Mouse (Mus musculus): Measurements from ENCODE around the gene Hsph1. TPM values are rescaled to one million over a fixed set of nuclear protein-coding genes. Genes with fewer than 3 reads are reported as not detected.

Gene Hsph1
- polyA plus RNA-seq, 1 experiment from 2014 or later: 137 TPM

GRCm38 (mm10) chr5:149658022-149658421, 21.8 kb upstream of the Hsph1 start:
- H3K4me1 ChIP-seq: peaks cover 11% of the 10 kb centered on the region
- H3K36me3 ChIP-seq: no peaks in the 10 kb centered on the region
- peaks cover 5% of the 10 kb centered on the region; the same call in 1 of the 2 replicates for H3K9me3 ChIP-seq (replicated peaks)
- WGBS: 59% methylated on average over 3 of the region's 3 CpGs
- H3K27ac ChIP-seq (replicated peaks): no peak overlapping the region
- no peak for DNase-seq (ENCODE audit: low spot score)
- H3K4me3 ChIP-seq: no peak overlapping the region
- H3K27me3 ChIP-seq (ENCODE audit: low read depth, poor library complexity, severe bottlenecking): no peaks in the 10 kb centered on the region

GRCm38 (mm10) chr5:149655636-149656035, 19.5 kb upstream of the Hsph1 start:
- 90% methylated on average over 9 of the region's 9 CpGs for WGBS
- H3K36me3 ChIP-seq: no peaks in the 10 kb centered on the region

GRCm38 (mm10) chr5:149650179-149650553, 14.0 kb upstream of the Hsph1 start:
- 78% methylated on average over 4 of the region's 4 CpGs for WGBS
- Histone ChIP-seq H3K4me1 (peaks cover 7% of the 10 kb centered on the region; the same call in 1 of the 2 replicates), H3K27ac (replicated peaks) (peak overlapping the region; percentile 14; the same call in 1 of the 2 replicates), H3K27me3 (ENCODE audit: low read depth, poor library complexity, severe bottlenecking) (no peaks in the 10 kb centered on the region), H3K4me3 (no peak overlapping the region), H3K36me3 (no peaks in the 10 kb centered on the region), H3K9me3 (replicated peaks) (no peaks in the 10 kb centered on the region)
- no peak for DNase-seq (ENCODE audit: low spot score)

More at GRCm38 (mm10) chr5:149655636-149656035, 19.5 kb upstream of the Hsph1 start:
- peaks cover 11% of the 10 kb centered on the region for H3K4me1 ChIP-seq
- no peak overlapping the region for H3K4me3 ChIP-seq
- no peaks in the 10 kb centered on the region for H3K27me3 ChIP-seq (ENCODE audit: low read depth, poor library complexity, severe bottlenecking)
- no peak for DNase-seq (ENCODE audit: low spot score)
- H3K27ac ChIP-seq (replicated peaks): no peak overlapping the region
- no peaks in the 10 kb centered on the region for H3K9me3 ChIP-seq (replicated peaks)

- no peaks in the 10 kb centered on the region for H3K27me3 ChIP-seq (ENCODE audit: low read depth, poor library complexity, severe bottlenecking)
- H3K4me1 ChIP-seq: peaks cover 7% of the 10 kb centered on the region; the same call in 1 of the 2 replicates
- H3K4me3 ChIP-seq: no peak overlapping the region
- H3K27ac ChIP-seq (replicated peaks): peak overlapping the region; percentile 14; the same call in 1 of the 2 replicates
- no peaks in the 10 kb centered on the region for H3K9me3 ChIP-seq (replicated peaks)
- 91% methylated on average over 14 of the region's 14 CpGs for WGBS
- no peak for DNase-seq (ENCODE audit: low spot score)
- H3K36me3 ChIP-seq: no peaks in the 10 kb centered on the region
Measured at GRCm38 (mm10) chr5:149649499-149650178, 13.5 kb upstream of the Hsph1 start.

GRCm38 (mm10) chr5:149648895-149649406, 12.8 kb upstream of the Hsph1 start:
- Histone ChIP-seq H3K4me1 (peaks cover 7% of the 10 kb centered on the region; the same call in 1 of the 2 replicates), H3K27ac (replicated peaks) (no peak overlapping the region; the same call in 1 of the 2 replicates)
- 73% methylated on average over 6 of the region's 6 CpGs for WGBS

GRCm38 (mm10) chr5:149648196-149648595, 12.0 kb upstream of the Hsph1 start:
- H3K27me3 ChIP-seq (ENCODE audit: low read depth, poor library complexity, severe bottlenecking): no peaks in the 10 kb centered on the region
- H3K36me3 ChIP-seq: no peaks in the 10 kb centered on the region
- H3K27ac ChIP-seq (replicated peaks): peak overlapping the region; percentile 38; the same call in 1 of the 2 replicates
- H3K9me3 ChIP-seq (replicated peaks): no peaks in the 10 kb centered on the region
- WGBS: 77% methylated on average over 4 of the region's 4 CpGs
- H3K4me3 ChIP-seq: no peak overlapping the region
- H3K4me1 ChIP-seq: peaks cover 7% of the 10 kb centered on the region; the same call in 1 of the 2 replicates
- no peak for DNase-seq (ENCODE audit: low spot score)

More at GRCm38 (mm10) chr5:149648895-149649406, 12.8 kb upstream of the Hsph1 start:
- DNase-seq (ENCODE audit: low spot score): no peak
- no peaks in the 10 kb centered on the region for H3K9me3 ChIP-seq (replicated peaks)
- H3K4me3 ChIP-seq: no peak overlapping the region
- H3K27me3 ChIP-seq (ENCODE audit: low read depth, poor library complexity, severe bottlenecking): no peaks in the 10 kb centered on the region
- H3K36me3 ChIP-seq: no peaks in the 10 kb centered on the region

- H3K4me3 ChIP-seq: no peak overlapping the region
- no peaks in the 10 kb centered on the region for H3K36me3 ChIP-seq
- DNase-seq (ENCODE audit: low spot score): no peak
- H3K9me3 ChIP-seq (replicated peaks): no peaks in the 10 kb centered on the region
- peak overlapping the region; percentile 38; the same call in 1 of the 2 replicates for H3K27ac ChIP-seq (replicated peaks)
- H3K27me3 ChIP-seq (ENCODE audit: low read depth, poor library complexity, severe bottlenecking): no peaks in the 10 kb centered on the region
- 76% methylated on average over 8 of the region's 8 CpGs for WGBS
- H3K4me1 ChIP-seq: peaks cover 7% of the 10 kb centered on the region; the same call in 1 of the 2 replicates
Measured at GRCm38 (mm10) chr5:149647367-149648115, 11.4 kb upstream of the Hsph1 start.

- Histone ChIP-seq H3K4me1 (peaks cover 3% of the 10 kb centered on the region; the same call in 1 of the 2 replicates), H3K36me3 (no peaks in the 10 kb centered on the region), H3K4me3 (no peak overlapping the region), H3K9me3 (replicated peaks) (no peaks in the 10 kb centered on the region), H3K27me3 (ENCODE audit: low read depth, poor library complexity, severe bottlenecking) (no peaks in the 10 kb centered on the region), H3K27ac (replicated peaks) (no peak overlapping the region)
- DNase-seq (ENCODE audit: low spot score): no peak
- WGBS: 88% methylated on average over 11 of the region's 11 CpGs
Measured at GRCm38 (mm10) chr5:149642783-149643509, 6.8 kb upstream of the Hsph1 start.

- Histone ChIP-seq H3K27me3 (ENCODE audit: low read depth, poor library complexity, severe bottlenecking) (no peaks in the 10 kb centered on the region), H3K27ac (replicated peaks) (no peak overlapping the region), H3K4me1 (peaks cover 1% of the 10 kb centered on the region), H3K36me3 (no peaks in the 10 kb centered on the region), H3K9me3 (replicated peaks) (no peaks in the 10 kb centered on the region), H3K4me3 (no peak overlapping the region)
- no peak for DNase-seq (ENCODE audit: low spot score)
- 65% methylated on average over 6 of the region's 6 CpGs for WGBS
Measured at GRCm38 (mm10) chr5:149642366-149642765, 6.2 kb upstream of the Hsph1 start.

- H3K4me3 ChIP-seq: no peak overlapping the region
- H3K9me3 ChIP-seq (replicated peaks): no peaks in the 10 kb centered on the region
- WGBS: 91% methylated on average over 8 of the region's 8 CpGs
- H3K27me3 ChIP-seq (ENCODE audit: low read depth, poor library complexity, severe bottlenecking): no peaks in the 10 kb centered on the region
- peaks cover 5% of the 10 kb centered on the region for H3K4me1 ChIP-seq
- H3K36me3 ChIP-seq: no peaks in the 10 kb centered on the region
- DNase-seq (ENCODE audit: low spot score): no peak
- H3K27ac ChIP-seq (replicated peaks): no peak overlapping the region
Measured at GRCm38 (mm10) chr5:149641277-149641892, 5.2 kb upstream of the Hsph1 start.

GRCm38 (mm10) chr5:149637306-149637705, 1.1 kb upstream of the Hsph1 start:
- WGBS: 74% methylated on average over 8 of the region's 8 CpGs
- Histone ChIP-seq H3K4me3 (peak overlapping the region; percentile 85), H3K27me3 (ENCODE audit: low read depth, poor library complexity, severe bottlenecking) (no peaks in the 10 kb centered on the region), H3K4me1 (peaks cover 30% of the 10 kb centered on the region), H3K9me3 (replicated peaks) (no peaks in the 10 kb centered on the region), H3K36me3 (peaks cover 23% of the 10 kb centered on the region), H3K27ac (replicated peaks) (peak overlapping the region; percentile 92)
- DNase-seq (ENCODE audit: low spot score): no peak

GRCm38 (mm10) chr5:149635556-149635955, 620 bp downstream of the Hsph1 start:
- H3K27ac ChIP-seq (replicated peaks): peak overlapping the region; percentile 92
- H3K4me3 ChIP-seq: peak overlapping the region; percentile 85
- H3K4me1 ChIP-seq: peaks cover 30% of the 10 kb centered on the region
- H3K9me3 ChIP-seq (replicated peaks): no peaks in the 10 kb centered on the region
- 3% methylated on average over 24 of the region's 24 CpGs for WGBS
- no peaks in the 10 kb centered on the region for H3K27me3 ChIP-seq (ENCODE audit: low read depth, poor library complexity, severe bottlenecking)
- H3K36me3 ChIP-seq: peaks cover 41% of the 10 kb centered on the region
- no peak for DNase-seq (ENCODE audit: low spot score)

Measured in midbrain, embryonic 10.5 days (tissue).